Mouse (Mus musculus): Measurements from ENCODE around the gene Dcaf11. TPM values are rescaled to one million over a fixed set of nuclear protein-coding genes. Genes with fewer than 3 reads are reported as not detected.

Dcaf11 gene
- polyA plus RNA-seq, 1 experiment from 2014 or later, result 81.5 TPM

GRCm38 (mm10) chr14:55608339-55608738, 48.5 kb downstream of the Dcaf11 start:
- H3K4me3 ChIP-seq (ENCODE audit: low read depth, low read length), result no peak overlapping the region
- ATAC-seq (ENCODE audit: low FRiP score) (no peak), DNase-seq (ENCODE audit: low spot score) (no peak)
- no peaks in the 10 kb centered on the region for H3K27me3 ChIP-seq (ENCODE audit: control insufficient read depth, insufficient read depth, low read length)
- H3K9ac ChIP-seq (ENCODE audit: low read depth, low read length), result no peak overlapping the region
- no peak overlapping the region for H3K4me2 ChIP-seq (replicated peaks; ENCODE audit: low read depth, low read length)
- H3K9me3 ChIP-seq (ENCODE audit: control insufficient read depth, low read length), result no peaks in the 10 kb centered on the region
- 0 out of 2 replicates have a peak, but pooled peaks cover 3% of the 10 kb centered on the region for H3K36me3 ChIP-seq (ENCODE audit: control insufficient read depth, insufficient read depth, low read length)
- no peak overlapping the region for H3K27ac ChIP-seq (ENCODE audit: low read depth, low read length)
- WGBS, result 94% methylated on average over 6 of the region's 6 CpGs
- H3K4me1 ChIP-seq (replicated peaks; ENCODE audit: control insufficient read depth, insufficient read depth, low read length), result no peaks in the 10 kb centered on the region

- WGBS, result 71% methylated on average over 6 of the region's 6 CpGs
- DNase-seq (ENCODE audit: low spot score), result no peak
- Histone ChIP-seq H3K36me3 (ENCODE audit: control insufficient read depth, insufficient read depth, low read length) (no peaks in the 10 kb centered on the region), H3K27ac (ENCODE audit: low read depth, low read length) (no peak overlapping the region), H3K27me3 (ENCODE audit: control insufficient read depth, insufficient read depth, low read length) (no peaks in the 10 kb centered on the region), H3K4me1 (replicated peaks; ENCODE audit: control insufficient read depth, insufficient read depth, low read length) (no peaks in the 10 kb centered on the region), H3K9me3 (ENCODE audit: control insufficient read depth, low read length) (no peaks in the 10 kb centered on the region), H3K4me3 (ENCODE audit: low read depth, low read length) (no peak overlapping the region), H3K9ac (ENCODE audit: low read depth, low read length) (no peak overlapping the region), H3K4me2 (replicated peaks; ENCODE audit: low read depth, low read length) (no peak overlapping the region)
- no peak for ATAC-seq (ENCODE audit: low FRiP score)
Measured at GRCm38 (mm10) chr14:55613346-55613745, 53.5 kb downstream of the Dcaf11 start.

DNA sequence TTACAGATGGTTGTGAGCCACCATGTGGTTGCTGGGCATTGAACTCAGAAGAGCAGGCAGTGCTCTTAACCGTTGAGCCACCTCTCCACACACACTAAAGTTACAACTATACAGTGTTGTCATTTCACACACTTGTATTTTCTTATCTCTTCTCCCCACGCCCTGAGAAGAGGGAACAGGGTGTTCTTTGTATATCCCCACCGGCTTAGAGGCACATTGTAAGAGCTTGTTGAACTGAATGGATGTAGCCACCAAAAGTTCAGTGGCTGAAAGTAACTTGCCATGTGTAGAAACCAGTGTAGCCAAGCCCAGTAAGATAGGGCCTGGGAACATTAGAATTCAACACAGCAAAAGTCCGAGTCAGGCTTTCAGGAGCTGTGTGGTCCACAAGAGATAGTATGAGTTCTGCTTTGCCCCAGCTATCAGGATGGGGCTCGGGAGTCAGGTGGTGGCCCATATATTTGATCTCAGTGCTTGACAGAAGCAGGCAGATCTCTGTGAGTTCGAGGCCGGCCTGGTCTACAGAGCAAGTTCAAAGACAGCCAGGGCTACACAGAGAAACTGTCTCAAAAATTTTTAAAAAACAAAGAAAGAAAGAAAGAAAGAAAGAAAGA, 54.9 kb downstream of the Dcaf11 start:
- no peak for DNase-seq (ENCODE audit: low spot score)
- Histone ChIP-seq H3K9me3 (ENCODE audit: control insufficient read depth, low read length) (no peaks in the 10 kb centered on the region), H3K27me3 (ENCODE audit: control insufficient read depth, insufficient read depth, low read length) (no peaks in the 10 kb centered on the region), H3K4me1 (replicated peaks; ENCODE audit: control insufficient read depth, insufficient read depth, low read length) (no peaks in the 10 kb centered on the region), H3K4me3 (ENCODE audit: low read depth, low read length) (no peak overlapping the region), H3K4me2 (replicated peaks; ENCODE audit: low read depth, low read length) (no peak overlapping the region), H3K36me3 (ENCODE audit: control insufficient read depth, insufficient read depth, low read length) (no peaks in the 10 kb centered on the region), H3K9ac (ENCODE audit: low read depth, low read length) (no peak overlapping the region), H3K27ac (ENCODE audit: low read depth, low read length) (no peak overlapping the region)
- WGBS, result 83% methylated on average over 7 of the region's 7 CpGs
- ATAC-seq (ENCODE audit: low FRiP score), result no peak

DNA sequence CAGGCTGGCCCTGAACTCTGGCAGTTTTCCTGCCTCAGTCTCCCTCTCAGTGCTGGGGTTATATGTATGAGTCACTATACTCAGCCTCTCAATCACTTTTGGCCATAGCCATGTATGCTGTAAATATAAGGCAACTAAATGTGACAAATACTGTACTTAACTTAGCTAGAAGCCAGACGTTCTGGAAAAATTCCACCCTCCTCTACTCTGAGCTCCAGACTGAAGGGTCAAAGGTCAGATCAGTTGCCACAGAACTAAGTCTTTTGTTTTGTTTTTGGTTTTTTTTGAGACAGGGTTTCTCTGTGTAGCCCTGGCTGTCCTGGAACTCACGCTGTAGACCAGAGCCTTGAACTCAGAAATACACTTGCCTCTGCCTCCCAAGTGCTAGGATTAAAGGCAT, 56.1 kb downstream of the Dcaf11 start:
- no peak for ATAC-seq (ENCODE audit: low FRiP score)
- no peak for DNase-seq (ENCODE audit: low spot score)
- Histone ChIP-seq H3K36me3 (ENCODE audit: control insufficient read depth, insufficient read depth, low read length) (no peaks in the 10 kb centered on the region), H3K4me1 (replicated peaks; ENCODE audit: control insufficient read depth, insufficient read depth, low read length) (no peaks in the 10 kb centered on the region), H3K4me3 (ENCODE audit: low read depth, low read length) (no peak overlapping the region), H3K27me3 (ENCODE audit: control insufficient read depth, insufficient read depth, low read length) (no peaks in the 10 kb centered on the region), H3K27ac (ENCODE audit: low read depth, low read length) (no peak overlapping the region), H3K9me3 (ENCODE audit: control insufficient read depth, low read length) (no peaks in the 10 kb centered on the region), H3K9ac (ENCODE audit: low read depth, low read length) (no peak overlapping the region), H3K4me2 (replicated peaks; ENCODE audit: low read depth, low read length) (no peak overlapping the region)
- 40% methylated on average over 2 of the region's 2 CpGs for WGBS

- H3K27ac ChIP-seq (ENCODE audit: low read depth, low read length), result no peak overlapping the region
- ATAC-seq (ENCODE audit: low FRiP score), result no peak
- H3K4me1 ChIP-seq (replicated peaks; ENCODE audit: control insufficient read depth, insufficient read depth, low read length), result no peaks in the 10 kb centered on the region
- no peak for DNase-seq (ENCODE audit: low spot score)
- 91% methylated on average over 2 of the region's 2 CpGs for WGBS
- H3K4me3 ChIP-seq (ENCODE audit: low read depth, low read length), result no peak overlapping the region
- no peak overlapping the region for H3K4me2 ChIP-seq (replicated peaks; ENCODE audit: low read depth, low read length)
- no peaks in the 10 kb centered on the region for H3K9me3 ChIP-seq (ENCODE audit: control insufficient read depth, low read length)
- H3K36me3 ChIP-seq (ENCODE audit: control insufficient read depth, insufficient read depth, low read length), result no peaks in the 10 kb centered on the region
- no peak overlapping the region for H3K9ac ChIP-seq (ENCODE audit: low read depth, low read length)
- no peaks in the 10 kb centered on the region for H3K27me3 ChIP-seq (ENCODE audit: control insufficient read depth, insufficient read depth, low read length)
Measured at GRCm38 (mm10) chr14:55616844-55617243, 57.0 kb downstream of the Dcaf11 start.

- Histone ChIP-seq H3K4me3 (ENCODE audit: low read depth, low read length) (peak within 1 kb of the TSS; percentile 25), H3K9ac (ENCODE audit: low read depth, low read length) (peak within 1 kb of the TSS; percentile 7; the same call in 1 of the 2 replicates), H3K4me2 (replicated peaks; ENCODE audit: low read depth, low read length) (peak within 1 kb of the TSS; percentile 28), H3K9me3 (ENCODE audit: control insufficient read depth, low read length) (no peaks in the 10 kb centered on the region), H3K4me1 (replicated peaks; ENCODE audit: control insufficient read depth, insufficient read depth, low read length) (no peaks in the 10 kb centered on the region), H3K36me3 (ENCODE audit: control insufficient read depth, insufficient read depth, low read length) (no peaks in the 10 kb centered on the region), H3K27ac (ENCODE audit: low read depth, low read length) (no peak within 1 kb of the TSS), H3K27me3 (ENCODE audit: control insufficient read depth, insufficient read depth, low read length) (no peaks in the 10 kb centered on the region)
- ATAC-seq (ENCODE audit: low FRiP score) (peak; percentile 85), DNase-seq (ENCODE audit: low spot score) (peak; percentile 53)
- 21% methylated on average over 21 of the region's 21 CpGs for WGBS
Measured at GRCm38 (mm10) chr14:55617822-55618221, 58.0 kb downstream of the Dcaf11 start, which contains the start of gene Rec8. Gene Rec8 (plus strand): TSS chr14:55618037.

DNA sequence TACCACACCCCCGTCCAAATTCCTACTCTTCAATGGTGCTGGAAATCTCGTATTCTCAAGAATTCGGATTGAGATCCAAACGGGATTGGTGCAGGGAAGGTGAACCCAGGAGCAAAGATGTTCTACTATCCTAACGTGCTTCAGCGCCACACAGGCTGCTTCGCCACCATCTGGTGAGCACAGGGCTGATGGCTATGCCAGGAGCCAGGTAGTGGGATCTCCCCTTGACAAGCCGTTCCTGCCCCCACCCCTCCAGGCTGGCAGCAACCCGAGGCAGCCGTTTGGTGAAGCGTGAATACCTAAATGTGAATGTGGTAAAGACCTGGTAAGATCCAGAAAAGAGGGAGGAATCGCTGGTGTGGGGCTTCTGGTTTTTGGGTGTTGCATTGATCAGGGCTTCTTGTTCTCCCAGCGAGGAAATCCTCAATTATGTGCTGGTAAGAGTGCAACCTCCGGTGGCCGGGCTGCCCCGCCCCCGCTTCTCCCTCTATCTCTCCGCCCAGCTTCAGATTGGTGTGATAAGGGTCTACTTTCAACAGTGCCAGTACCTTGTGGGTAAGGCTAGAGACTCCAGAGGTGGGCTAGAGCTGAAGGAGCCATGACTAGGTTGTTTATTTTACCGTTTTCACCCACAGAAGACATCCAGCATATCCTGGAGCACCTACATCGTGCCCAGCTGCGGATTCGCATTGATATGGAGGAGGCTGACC, 58.8 kb downstream of the Dcaf11 start:
- peak overlapping the region; percentile 7; the same call in 1 of the 2 replicates for H3K9ac ChIP-seq (ENCODE audit: low read depth, low read length)

More for the DNA sequence above, 58.8 kb downstream of the Dcaf11 start:
- ATAC-seq (ENCODE audit: low FRiP score) (no peak), DNase-seq (ENCODE audit: low spot score) (no peak)
- Histone ChIP-seq H3K4me3 (ENCODE audit: low read depth, low read length) (peak overlapping the region; percentile 25), H3K36me3 (ENCODE audit: control insufficient read depth, insufficient read depth, low read length) (no peaks in the 10 kb centered on the region), H3K27ac (ENCODE audit: low read depth, low read length) (no peak overlapping the region), H3K4me2 (replicated peaks; ENCODE audit: low read depth, low read length) (peak overlapping the region; percentile 28), H3K4me1 (replicated peaks; ENCODE audit: control insufficient read depth, insufficient read depth, low read length) (no peaks in the 10 kb centered on the region), H3K9me3 (ENCODE audit: control insufficient read depth, low read length) (no peaks in the 10 kb centered on the region), H3K27me3 (ENCODE audit: control insufficient read depth, insufficient read depth, low read length) (no peaks in the 10 kb centered on the region)
- 58% methylated on average over 22 of the region's 22 CpGs for WGBS
